Mouse (Mus musculus) embryo, embryonic 11 days (tissue): ENCODE results near the gene Lce1c.
"Not testable (repeated sequence)": the region's sequence is repeated elsewhere in the genome, so short reads cannot be mapped to it uniquely, and the experiment has no call there.

ENCODE experiments used
- DNase-seq: peaks from one replicate; pipeline ENCODE4 v3.0.0-alpha.2; 2015

Gene Lce1c

DNA sequence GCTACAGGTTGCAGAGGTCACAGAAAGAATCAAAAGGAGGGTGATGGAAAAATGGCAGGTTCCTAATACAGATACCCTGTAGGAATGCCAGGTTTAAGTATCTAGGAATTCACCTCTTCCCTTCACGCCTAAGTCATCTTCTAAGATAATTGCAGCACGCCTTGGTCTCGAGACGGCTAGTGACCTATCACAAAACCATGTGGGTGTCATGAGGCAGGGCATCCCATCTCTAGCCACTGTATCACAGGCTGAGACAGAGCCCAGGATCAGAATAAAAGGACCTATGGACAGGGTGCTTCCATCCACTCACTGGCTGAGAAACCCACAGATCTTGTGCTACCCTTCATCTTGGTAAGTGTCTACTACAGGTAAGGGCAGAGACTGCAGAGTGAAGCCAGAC, at the start of gene Lce1c:
Gene Lce1c, plus strand, starts transcription at position 301 of the 400 bp plus-strand sequence.
- DNase-seq: no peak

- no peak for DNase-seq
These were observed 41.0 kb upstream of the Lce1c start for GRCm38 (mm10) chr3:92637745-92638652.

DNA sequence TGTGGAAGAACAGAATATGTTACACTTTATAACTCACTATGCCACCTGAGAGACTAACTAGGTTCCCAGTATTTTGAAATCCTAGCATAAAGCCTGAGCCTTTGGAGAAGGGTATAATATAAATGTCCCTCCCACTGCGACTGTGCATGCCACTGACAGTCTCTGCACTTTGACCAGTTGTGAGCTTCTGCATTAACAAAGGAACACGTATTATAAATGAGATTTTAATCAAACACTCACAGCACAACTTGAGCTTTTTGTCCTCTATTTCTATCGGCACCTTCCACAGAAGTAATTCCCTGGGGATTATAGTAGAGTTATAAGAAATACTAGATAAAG, 40.4 kb upstream of the Lce1c start:
- DNase-seq: no peak

DNA sequence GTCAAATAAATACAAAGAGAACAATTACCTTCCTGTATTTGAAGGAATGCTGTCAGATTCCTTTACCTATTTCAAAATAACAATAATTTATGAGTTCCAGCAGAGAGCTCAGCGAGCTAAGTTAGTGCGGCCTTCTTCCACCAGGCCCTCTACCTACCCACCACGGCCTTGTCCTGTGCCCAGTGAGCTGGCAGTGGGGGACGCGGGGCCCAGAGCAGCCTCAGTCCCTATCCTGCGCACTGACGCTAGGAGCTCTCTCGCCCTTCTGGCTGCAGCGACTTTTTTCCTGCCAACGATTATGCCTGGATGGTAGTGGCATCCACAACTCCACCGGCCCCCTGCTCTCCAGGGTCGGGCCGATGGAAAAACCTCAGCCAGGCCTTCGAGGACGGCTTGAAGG, 39.2 kb upstream of the Lce1c start:
- DNase-seq: no peak

DNA sequence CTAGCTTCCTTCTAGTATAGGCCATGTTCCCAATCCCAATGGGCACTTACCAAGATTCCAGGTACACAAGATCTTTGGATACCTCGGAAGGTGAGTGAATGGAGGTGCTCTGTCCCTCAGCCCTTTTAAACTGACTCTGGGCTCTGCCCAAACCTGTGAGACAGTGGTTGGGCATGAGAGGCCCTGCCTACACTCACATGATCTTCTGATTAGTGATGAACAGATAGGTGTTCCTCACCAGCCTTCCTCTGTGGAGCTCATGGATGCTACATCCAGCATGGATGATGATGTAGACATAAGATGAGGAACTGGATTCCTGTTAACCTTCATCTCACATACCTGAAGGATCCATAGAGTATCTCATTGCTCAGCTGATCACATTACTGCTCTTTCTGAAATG, 30.8 kb upstream of the Lce1c start, which contains the start of gene Lce1a1:
Gene Lce1a1, minus strand, starts transcription at position 101 of the 400 bp plus-strand sequence.
- DNase-seq: no peak

GRCm38 (mm10) chr3:92656826-92657225, 22.2 kb upstream of the Lce1c start, which contains the start of gene Lce1b:
Gene Lce1b, minus strand, starts transcription at chr3:92656926.
- DNase-seq: no peak

DNA sequence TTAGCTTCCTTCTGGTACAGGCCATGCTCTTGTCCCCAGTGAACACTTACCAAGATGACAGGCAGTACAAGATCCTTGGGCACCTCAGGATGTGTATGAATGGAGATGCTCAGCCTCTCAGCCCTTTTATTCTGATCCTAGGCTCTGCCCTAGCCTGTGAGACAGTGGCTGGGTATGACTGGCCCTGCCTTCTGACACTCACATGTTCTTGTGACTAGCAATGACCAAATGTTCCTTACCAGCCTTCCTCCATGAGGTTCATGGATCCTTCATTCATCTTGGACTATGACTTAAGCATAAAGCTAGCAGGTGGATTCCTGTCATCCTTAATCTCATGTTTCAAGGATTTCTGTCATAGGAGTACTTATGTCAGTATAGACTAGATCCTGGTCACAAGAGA, 8.8 kb upstream of the Lce1c start, which contains the start of gene Lce1a2:
Gene Lce1a2, minus strand, starts transcription at position 101 of the 400 bp plus-strand sequence.
- no peak for DNase-seq

DNA sequence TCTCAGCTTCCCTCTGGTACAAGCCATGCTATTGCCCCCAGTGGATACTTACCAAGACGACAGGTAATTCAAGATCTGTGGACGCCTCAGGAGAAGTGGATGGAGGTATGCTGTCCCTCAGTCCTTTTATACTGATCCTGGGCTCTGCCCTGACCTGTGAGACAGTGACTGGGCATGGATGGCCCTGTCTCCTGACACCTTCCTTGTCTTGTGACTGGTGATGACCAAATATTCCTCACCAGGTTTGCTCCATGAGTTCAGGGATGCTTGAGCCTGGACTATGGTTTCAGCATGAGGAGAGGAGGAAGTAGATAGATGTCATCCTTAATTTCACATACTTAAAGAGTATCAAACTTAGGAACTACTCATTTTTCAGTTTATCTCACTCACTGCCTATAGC, 8.1 kb downstream of the Lce1c start, which contains the start of gene Lce1d:
Gene Lce1d, minus strand, starts transcription at position 101 of the 400 bp plus-strand sequence.
- DNase-seq: no peak

GRCm38 (mm10) chr3:92689154-92689553, 10.1 kb downstream of the Lce1c start:
- DNase-seq: not testable (repeated sequence)

- DNase-seq: no peak
These were observed 12.6 kb downstream of the Lce1c start for GRCm38 (mm10) chr3:92691688-92692087.

DNA sequence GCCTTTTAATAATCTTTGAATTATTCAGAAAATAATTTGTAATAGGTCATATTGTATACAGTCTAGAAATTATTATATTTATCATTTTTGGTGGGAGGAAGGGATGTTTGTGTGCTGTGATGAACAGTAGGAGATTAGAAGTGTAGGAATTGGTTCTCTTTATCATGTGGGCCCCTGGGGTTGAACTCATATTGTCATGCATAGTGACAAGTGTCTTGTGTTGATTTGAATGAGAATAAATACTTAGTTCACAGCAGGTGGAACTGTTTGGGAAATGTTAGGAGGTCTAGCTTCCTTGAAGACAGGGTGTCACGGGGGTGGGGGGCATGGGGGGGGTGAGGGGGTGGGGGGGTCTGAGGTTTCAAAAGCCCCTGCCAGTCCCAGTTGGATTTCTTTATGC, 15.6 kb downstream of the Lce1c start:
- DNase-seq: no peak

GRCm38 (mm10) chr3:92708974-92709373, 29.9 kb downstream of the Lce1c start, which contains the start of gene Lce1e:
Gene Lce1e, minus strand, starts transcription at chr3:92709074.
- no peak for DNase-seq

DNA sequence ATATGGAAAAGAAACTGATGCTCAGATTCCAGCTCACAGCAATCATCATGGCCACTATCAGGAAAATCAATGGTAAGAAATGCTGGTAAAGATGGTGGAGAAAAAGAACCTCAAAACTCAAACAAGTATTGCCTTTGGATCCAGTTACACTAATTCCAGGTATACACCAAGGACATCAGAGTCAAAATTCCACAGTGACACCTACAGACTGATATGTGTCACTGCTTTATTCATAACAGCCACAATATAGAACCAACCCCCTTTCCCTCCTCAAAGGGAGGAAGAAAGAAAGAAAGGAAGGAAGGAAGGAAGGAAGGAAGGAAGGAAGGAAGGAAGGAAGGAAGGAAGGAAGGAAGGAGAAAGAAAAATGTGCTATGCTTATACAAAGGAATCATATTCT, 36.1 kb downstream of the Lce1c start:
- DNase-seq: no peak

DNA sequence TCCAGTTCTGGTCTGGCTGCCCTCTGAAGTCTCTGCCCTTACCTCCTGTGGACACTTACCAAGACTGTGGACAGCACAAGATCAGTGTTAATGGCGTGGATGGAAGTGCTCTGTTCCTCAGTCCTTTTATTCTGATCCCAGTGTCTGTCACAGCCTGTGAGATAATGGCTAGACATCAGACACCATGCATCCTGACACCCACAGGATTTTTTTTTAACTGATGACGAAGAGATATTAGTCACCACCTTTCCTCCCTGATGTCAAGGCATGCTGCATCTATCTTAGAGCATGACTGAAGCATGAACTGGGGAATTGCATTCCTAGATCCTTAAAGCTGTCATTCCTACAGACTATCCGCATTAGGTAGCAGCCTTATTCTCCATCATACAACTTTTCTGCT, 41.2 kb downstream of the Lce1c start, which contains the start of gene Lce1f:
Gene Lce1f, minus strand, starts transcription at position 101 of the 400 bp plus-strand sequence.
- DNase-seq: no peak

DNA sequence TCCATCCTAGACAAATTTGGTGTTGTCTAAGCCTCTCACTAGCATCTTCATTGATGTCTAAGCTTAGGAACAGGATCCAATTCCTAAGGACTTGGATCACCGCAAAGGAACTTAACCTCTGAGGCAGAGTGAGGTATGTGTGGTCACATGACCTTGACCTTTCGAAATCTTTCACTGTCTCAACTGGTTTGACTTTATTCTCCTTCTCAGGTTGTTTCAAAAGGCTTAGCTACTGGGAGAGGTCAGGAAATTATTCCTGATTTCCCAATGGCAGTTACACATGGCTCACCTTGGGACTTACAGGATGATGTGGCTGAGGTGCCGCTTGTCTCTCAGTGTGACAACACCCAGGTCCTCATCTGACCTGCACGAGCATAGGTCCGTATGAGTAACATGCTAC, 43.6 kb downstream of the Lce1c start:
- DNase-seq: no peak
